Mouse (Mus musculus): ENCODE data around the gene Slc51a.

Slc51a gene

GRCm38 (mm10) chr16:32487234-32488111, at the start of gene Slc51a:
Gene Slc51a, minus strand, starts transcription at chr16:32487879.
- no peak for DNase-seq

GRCm38 (mm10) chr16:32535157-32535751, 47.6 kb upstream of the Slc51a start:
- DNase-seq = peak; percentile 39

DNA sequence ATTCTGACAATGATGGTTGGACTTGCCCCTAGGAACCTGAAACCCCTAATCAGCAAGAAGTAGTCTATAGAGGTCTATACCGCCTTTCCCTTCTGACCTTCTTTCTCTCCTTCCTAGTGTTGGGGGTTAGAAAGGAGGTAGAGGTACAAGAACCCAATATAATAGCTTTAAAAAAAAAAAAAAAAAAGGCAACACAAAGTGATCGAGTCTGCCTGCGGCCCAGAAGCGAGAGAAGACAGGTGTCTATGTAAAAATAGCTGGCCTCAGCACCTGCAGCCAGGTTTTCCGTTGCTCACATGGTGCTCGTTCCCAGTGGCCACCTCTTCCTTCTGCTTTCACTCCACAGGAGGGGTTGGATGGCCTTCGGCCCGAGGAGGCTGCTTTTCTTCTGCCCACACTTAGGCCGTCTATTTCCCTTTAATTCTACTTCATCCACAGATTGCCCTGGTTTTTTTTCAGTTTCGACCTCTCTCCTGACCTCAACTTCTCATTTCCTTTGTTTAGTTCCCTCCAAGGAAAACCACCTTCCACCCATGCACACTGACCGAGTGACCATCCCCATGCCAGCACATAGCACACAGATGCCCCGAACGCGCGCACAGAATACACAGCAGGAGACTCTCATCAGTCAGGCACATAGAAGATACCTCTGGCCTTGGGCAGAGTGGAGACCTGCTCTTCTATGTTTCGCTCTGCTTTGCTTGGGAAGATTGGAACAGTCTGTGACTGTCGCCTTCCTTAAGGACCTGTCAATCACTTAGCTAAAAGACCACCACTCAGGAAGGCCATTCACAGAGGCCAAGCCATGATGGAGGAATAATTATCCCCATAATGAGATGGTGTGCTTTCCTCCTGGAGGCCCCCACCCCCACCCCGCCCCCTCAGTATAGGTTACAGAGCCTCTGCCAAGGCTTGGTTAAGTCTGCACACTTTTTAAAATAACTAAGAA, 45.5 kb upstream of the Slc51a start:
- DNase-seq = no peak

DNA sequence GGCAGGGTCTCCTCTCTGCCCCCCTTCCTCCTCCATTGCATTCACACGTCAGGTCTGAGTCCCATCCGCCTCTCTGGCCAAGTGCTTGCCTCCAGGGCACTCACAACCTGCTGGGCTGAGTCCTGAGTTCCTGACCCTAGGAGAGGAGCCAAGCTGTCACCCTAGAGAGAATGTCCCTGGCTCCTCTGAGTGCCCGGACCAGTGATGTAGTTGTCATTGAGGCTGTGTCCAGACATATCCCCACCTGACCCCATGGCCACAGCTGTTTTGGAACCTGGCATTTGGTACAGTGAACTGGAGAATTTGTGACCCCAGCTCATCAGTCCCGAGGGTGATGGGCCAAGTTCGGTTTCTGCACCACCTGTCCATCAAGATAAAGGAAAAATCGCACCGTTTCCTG, 39.2 kb upstream of the Slc51a start:
- DNase-seq = no peak

GRCm38 (mm10) chr16:32524244-32524615, 36.6 kb upstream of the Slc51a start:
- DNase-seq = no peak

DNA sequence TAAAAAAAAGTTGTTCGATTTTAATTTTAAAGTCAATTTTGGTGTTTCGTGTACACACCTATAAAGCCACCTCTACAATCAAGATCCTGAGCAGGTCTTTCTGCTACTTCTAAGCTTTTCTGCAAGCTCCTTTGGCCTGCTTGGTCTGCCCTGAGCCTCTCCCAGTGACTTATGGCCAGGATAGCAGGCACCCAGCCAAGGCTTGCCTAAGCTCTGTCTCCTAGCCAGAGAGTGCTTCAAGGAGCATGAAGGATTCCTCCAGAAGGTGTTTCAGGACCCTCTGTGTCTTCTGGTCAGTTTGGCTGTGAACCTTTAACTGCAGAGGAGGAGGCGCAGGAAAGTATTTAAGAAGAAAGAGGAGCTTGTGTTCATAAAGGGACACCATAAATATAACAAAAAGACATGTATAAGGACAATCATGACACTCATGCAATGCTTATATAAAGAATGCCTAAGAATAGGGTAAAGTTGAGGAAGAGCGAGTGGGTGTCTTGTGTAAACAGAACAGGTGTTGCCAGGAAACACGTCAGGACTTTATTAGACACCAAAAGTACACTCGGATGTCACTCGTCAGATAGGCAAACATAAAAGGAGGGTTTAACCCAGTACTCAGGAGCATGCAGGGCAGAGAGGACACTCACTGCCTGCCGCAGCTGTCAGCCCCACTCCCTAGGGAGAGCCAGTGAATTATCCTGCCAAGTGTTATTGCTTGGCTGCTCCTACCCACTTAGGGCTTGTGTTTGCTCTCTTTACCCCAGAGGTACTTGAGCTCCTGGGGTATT, 36.0 kb upstream of the Slc51a start:
- DNase-seq = peak; percentile 38

- no peak for DNase-seq
These were observed 35.0 kb upstream of the Slc51a start for GRCm38 (mm10) chr16:32522578-32523194.

DNA sequence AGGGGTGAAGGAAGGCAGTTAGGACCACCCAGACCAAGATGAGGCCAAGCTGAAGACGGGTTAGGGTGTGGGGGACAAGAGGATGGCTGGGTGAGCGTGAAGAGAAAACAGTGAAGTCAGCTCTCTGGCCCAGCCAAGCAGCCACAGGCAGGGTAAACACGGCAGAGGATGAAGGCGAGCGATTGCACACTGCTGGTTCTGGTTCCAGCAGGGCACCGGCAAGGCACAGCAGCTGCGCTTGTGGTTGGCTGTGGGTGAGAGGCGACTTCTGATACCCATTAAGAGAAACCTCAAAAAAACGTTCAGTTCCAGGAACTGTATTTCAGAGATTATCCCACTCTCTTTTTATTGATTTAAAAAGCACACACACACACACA, 32.7 kb upstream of the Slc51a start:
- no peak for DNase-seq

GRCm38 (mm10) chr16:32519656-32520371, 32.1 kb upstream of the Slc51a start:
- DNase-seq = no peak

- no peak for DNase-seq
These were observed 30.3 kb upstream of the Slc51a start for GRCm38 (mm10) chr16:32517785-32518481.

GRCm38 (mm10) chr16:32516006-32516962, 28.6 kb upstream of the Slc51a start:
- peak; percentile 79 for DNase-seq

GRCm38 (mm10) chr16:32513948-32514347, 26.3 kb upstream of the Slc51a start:
- no peak for DNase-seq

DNA sequence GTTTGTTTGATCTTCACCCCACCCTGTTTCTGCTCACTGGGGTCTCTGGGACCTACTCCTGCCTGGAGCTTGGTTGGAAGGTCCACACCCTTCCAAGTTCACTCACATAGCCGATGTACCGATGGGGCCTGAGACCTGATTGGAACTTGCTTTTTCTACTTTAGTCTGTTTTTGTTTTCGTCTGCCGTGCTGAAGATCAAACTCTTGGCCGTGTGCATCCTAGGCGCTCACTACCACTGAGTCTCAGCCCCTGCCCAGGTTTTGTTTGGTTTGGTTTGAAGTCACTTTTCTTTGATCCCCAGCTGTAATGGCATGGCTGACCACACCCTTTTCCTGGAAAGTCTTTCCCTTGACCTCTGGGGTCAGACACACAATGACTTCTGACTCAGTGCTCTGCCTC, 25.7 kb upstream of the Slc51a start:
- no peak for DNase-seq

DNA sequence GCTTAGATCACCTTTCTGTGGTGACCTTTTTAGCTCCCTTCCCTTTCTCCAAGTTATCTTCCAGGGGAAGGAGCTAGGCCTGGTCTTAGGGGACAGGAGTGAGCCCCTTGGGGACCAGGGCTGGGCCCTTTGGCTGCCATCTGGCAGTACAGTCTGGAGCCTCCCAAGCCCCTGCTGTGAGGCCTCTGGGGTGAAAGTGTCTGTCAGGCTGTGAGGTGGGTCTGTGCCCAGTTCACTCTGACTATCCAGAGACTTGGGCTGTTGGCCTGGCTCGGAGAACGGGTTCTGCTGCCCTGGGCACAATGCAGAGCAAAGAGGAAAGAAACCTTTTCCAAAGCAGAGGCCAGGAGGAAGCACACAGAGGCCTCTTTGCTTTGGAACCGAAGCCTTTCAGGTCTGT, 25.2 kb upstream of the Slc51a start:
- DNase-seq = no peak

- DNase-seq = no peak
These were observed 24.3 kb upstream of the Slc51a start for GRCm38 (mm10) chr16:32511827-32512490.

- no peak for DNase-seq
These were observed 23.7 kb upstream of the Slc51a start for GRCm38 (mm10) chr16:32511338-32511734.

GRCm38 (mm10) chr16:32510399-32511337, 23.0 kb upstream of the Slc51a start:
- DNase-seq = no peak

Measured in embryo, embryonic 11 days (tissue).